Mouse (Mus musculus) left cerebral cortex, postnatal 25 days (tissue): ENCODE data around the gene Mxra7. TPM values are rescaled to one million over a fixed set of nuclear protein-coding genes. Genes with fewer than 3 reads are reported as not detected.

Experiments
- DNase-seq, 2 experiments: peaks; one replicate each; pipeline ENCODE4 v3.0.0; 2022; ENCODE audit warnings: low spot score in 2 of 2, mixed read lengths in 1 of 2
- intact Hi-C: fragments of 180-260 bp; cut with DNase I; formaldehyde crosslinking; loops from one replicate; pipeline ENCODE4 v1.15.1; 2025
- total RNA-seq, 2 experiments: library from RNA; stranded (reverse); gene quantifications; 2 replicates each; pipeline ENCODE4 v1.2.3; 2021

The Mxra7 gene
- total RNA-seq, 2 experiments from 2014 or later: 10.4 to 15.9 TPM

GRCm38 (mm10) chr11:116806136-116807071, 21.4 kb downstream of the Mxra7 start:
- DNase-seq: no peak
- intact Hi-C loops: no loop called here

- DNase-seq: no peak
- intact Hi-C loops: loop anchor here (5.0 kb wide), 1 partner anchor 115 kb away; no protein-coding TSS in a partner anchor
Measured at GRCm38 (mm10) chr11:116802709-116803108, 25.1 kb downstream of the Mxra7 start.

- no peak for DNase-seq
- intact Hi-C loops: loop anchor here (5.0 kb wide), 1 partner anchor 114 kb away; no protein-coding TSS in a partner anchor
Measured at GRCm38 (mm10) chr11:116801106-116801505, 26.7 kb downstream of the Mxra7 start.

GRCm38 (mm10) chr11:116799364-116799763, 28.5 kb downstream of the Mxra7 start:
- intact Hi-C loops: no loop called here
- no peak for DNase-seq

- DNase-seq: no peak
- intact Hi-C loops: no loop called here
Measured at GRCm38 (mm10) chr11:116784221-116784620, 43.6 kb downstream of the Mxra7 start.

- intact Hi-C loops: no loop called here
- DNase-seq: no peak
Measured at GRCm38 (mm10) chr11:116782737-116783145, 45.1 kb downstream of the Mxra7 start.

GRCm38 (mm10) chr11:116775407-116775806, 52.4 kb downstream of the Mxra7 start, which contains the start of gene St6galnac1:
Gene St6galnac1 (minus strand): TSS chr11:116775507.
- DNase-seq: no peak
- intact Hi-C loops: no loop called here

GRCm38 (mm10) chr11:116773205-116773604, 54.6 kb downstream of the Mxra7 start:
- DNase-seq: no peak

GRCm38 (mm10) chr11:116769873-116770272, 58.0 kb downstream of the Mxra7 start:
- DNase-seq: no peak
- intact Hi-C loops: no loop called here

More at GRCm38 (mm10) chr11:116773205-116773604, 54.6 kb downstream of the Mxra7 start:
- intact Hi-C loops: no loop called here

GRCm38 (mm10) chr11:116764946-116765345, 62.9 kb downstream of the Mxra7 start:
- intact Hi-C loops: no loop called here

GRCm38 (mm10) chr11:116764346-116764745, 63.5 kb downstream of the Mxra7 start:
- no peak for DNase-seq
- intact Hi-C loops: no loop called here

More at GRCm38 (mm10) chr11:116764946-116765345, 62.9 kb downstream of the Mxra7 start:
- DNase-seq: no peak

- DNase-seq: no peak
- intact Hi-C loops: no loop called here
Measured at GRCm38 (mm10) chr11:116755191-116755590, 72.7 kb downstream of the Mxra7 start.

- intact Hi-C loops: no loop called here
- DNase-seq: no peak
Measured at GRCm38 (mm10) chr11:116753674-116754470, 74.0 kb downstream of the Mxra7 start.

Other genes with a start within 250 kb of the Mxra7 start
- gene Ube2o, start 246.6 kb downstream of the Mxra7 start, total RNA-seq: 100 to 1,000 TPM; 117 to 119 TPM
- gene Aanat, start 241.6 kb downstream of the Mxra7 start, total RNA-seq: 1 to 10 TPM in 1 of 2 experiments, under 1 TPM in 1; 0.64 to 1.5 TPM
- 1 to 10 TPM; 1.3 to 1.4 TPM for gene Rhbdf2, start 201.0 kb downstream of the Mxra7 start, total RNA-seq
- 1 to 10 TPM; 4.6 to 6.7 TPM for gene Prcd, start 174.5 kb downstream of the Mxra7 start, total RNA-seq
- 10 to 100 TPM; 39.9 TPM for gene Cygb, start 173.7 kb downstream of the Mxra7 start, total RNA-seq
- gene St6galnac1, start 52.5 kb downstream of the Mxra7 start, total RNA-seq: not detected
- gene Mettl23, start 15.2 kb upstream of the Mxra7 start, total RNA-seq: 10 to 100 TPM; 28.6 to 29.7 TPM
- 10 to 100 TPM; 34.0 TPM for gene Jmjd6, start 15.4 kb upstream of the Mxra7 start, total RNA-seq
- gene Mfsd11, start 24.4 kb upstream of the Mxra7 start, total RNA-seq: 10 to 100 TPM; 35.2 to 49.6 TPM
- gene Srsf2, start 25.0 kb upstream of the Mxra7 start, total RNA-seq: 100 to 1,000 TPM; 137 to 140 TPM
- 10 to 100 TPM; 77.5 to 79.8 TPM for gene Mgat5b, start 90.8 kb upstream of the Mxra7 start, total RNA-seq